Mouse (Mus musculus): Measurements from ENCODE around the gene Sec31a. TPM values are rescaled to one million over a fixed set of nuclear protein-coding genes. Genes with fewer than 3 reads are reported as not detected.

Gene Sec31a
- total and polyA plus RNA-seq, 3 experiments, result 69.5 to 173 (median 132) TPM

DNA sequence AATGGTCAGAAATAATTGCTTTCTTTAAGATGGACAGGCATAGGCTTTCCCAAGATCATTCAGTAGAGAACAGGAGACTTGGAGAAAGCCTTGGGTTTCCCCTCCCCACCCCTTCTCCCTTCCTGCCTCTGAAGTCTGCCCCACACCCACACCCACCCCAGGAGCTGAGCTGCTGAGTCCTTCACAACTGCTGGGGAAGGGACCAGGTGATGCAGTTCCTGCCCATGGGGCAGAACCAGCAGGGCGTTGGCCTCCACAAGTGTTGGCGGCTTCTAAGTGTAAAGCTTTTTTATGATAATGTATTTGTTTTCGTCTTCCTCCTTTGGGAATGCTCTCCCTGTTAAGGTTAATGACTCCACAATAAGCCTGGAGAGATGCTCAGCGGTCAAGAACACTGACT lies 78.2 kb downstream of the Sec31a start:
- ATAC-seq (ENCODE audit: extremely low read depth, insufficient number of reproducible peaks, low FRiP score, poor library complexity, severe bottlenecking), result no peak

DNA sequence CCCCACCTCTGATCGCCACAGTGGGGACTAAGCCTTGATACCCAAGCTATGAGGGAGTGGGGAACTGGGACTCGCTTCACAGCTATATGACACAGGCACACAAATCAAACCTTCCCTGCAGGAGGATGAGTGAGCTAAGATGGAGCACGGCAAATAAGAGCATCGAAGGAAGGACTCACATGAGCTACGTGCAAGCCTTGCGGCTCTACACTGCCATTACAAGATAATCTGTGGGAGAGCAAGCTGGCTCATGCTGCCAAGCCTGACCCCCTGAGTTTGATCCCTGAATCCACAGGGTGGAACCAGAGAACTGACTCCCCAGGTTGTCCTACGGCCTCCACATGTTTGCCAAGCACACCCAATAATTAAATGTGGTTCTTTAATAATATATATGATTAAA lies 79.2 kb downstream of the Sec31a start:
- H3K4me1 ChIP-seq (ENCODE audit: insufficient read depth, low read depth, low read length), result no peaks in the 10 kb centered on the region
- no peaks in the 10 kb centered on the region for H3K9me3 ChIP-seq (replicated peaks)
- DNase-seq (ENCODE audit: low spot score) (no peak), ATAC-seq (ENCODE audit: extremely low read depth, insufficient number of reproducible peaks, low FRiP score, poor library complexity, severe bottlenecking) (no peak)
- H3K4me3 ChIP-seq (ENCODE audit: low read depth, low read length), result no peak overlapping the region
- H3K27me3 ChIP-seq (ENCODE audit: insufficient read depth, low read length), result no peaks in the 10 kb centered on the region
- no peaks in the 10 kb centered on the region for H3K36me3 ChIP-seq (replicated peaks)
- TF ChIP-seq GATA1 (IDR thresholded peaks at IDR 0.05; ENCODE audit: borderline replicate concordance, low read length) (no peak), POLR2AphosphoS5 (IDR thresholded peaks at IDR 0.05; ENCODE audit: insufficient replicate concordance, low read depth, low read length) (no peak), TAL1 (conservative IDR thresholded peaks at IDR 0.05; ENCODE audit: low read depth, low read length) (no peak), CTCF (IDR thresholded peaks at IDR 0.05; ENCODE audit: low read depth, low read length) (no peak), GATA2 (IDR thresholded peaks at IDR 0.05; ENCODE audit: borderline replicate concordance, low read depth, low read length) (no peak)

More for the DNA sequence above, 78.2 kb downstream of the Sec31a start:
- H3K4me1 ChIP-seq (ENCODE audit: insufficient read depth, low read depth, low read length), result no peaks in the 10 kb centered on the region
- no peaks in the 10 kb centered on the region for H3K9me3 ChIP-seq (replicated peaks)
- TF ChIP-seq CTCF (IDR thresholded peaks at IDR 0.05; ENCODE audit: low read depth, low read length) (no peak), GATA1 (IDR thresholded peaks at IDR 0.05; ENCODE audit: borderline replicate concordance, low read length) (no peak), POLR2AphosphoS5 (IDR thresholded peaks at IDR 0.05; ENCODE audit: insufficient replicate concordance, low read depth, low read length) (no peak), TAL1 (conservative IDR thresholded peaks at IDR 0.05; ENCODE audit: low read depth, low read length) (no peak), GATA2 (IDR thresholded peaks at IDR 0.05; ENCODE audit: borderline replicate concordance, low read depth, low read length) (no peak)
- H3K36me3 ChIP-seq (replicated peaks), result no peaks in the 10 kb centered on the region
- H3K4me3 ChIP-seq (ENCODE audit: low read depth, low read length), result no peak overlapping the region
- DNase-seq (ENCODE audit: low spot score), result no peak
- H3K27me3 ChIP-seq (ENCODE audit: insufficient read depth, low read length), result no peaks in the 10 kb centered on the region

DNA sequence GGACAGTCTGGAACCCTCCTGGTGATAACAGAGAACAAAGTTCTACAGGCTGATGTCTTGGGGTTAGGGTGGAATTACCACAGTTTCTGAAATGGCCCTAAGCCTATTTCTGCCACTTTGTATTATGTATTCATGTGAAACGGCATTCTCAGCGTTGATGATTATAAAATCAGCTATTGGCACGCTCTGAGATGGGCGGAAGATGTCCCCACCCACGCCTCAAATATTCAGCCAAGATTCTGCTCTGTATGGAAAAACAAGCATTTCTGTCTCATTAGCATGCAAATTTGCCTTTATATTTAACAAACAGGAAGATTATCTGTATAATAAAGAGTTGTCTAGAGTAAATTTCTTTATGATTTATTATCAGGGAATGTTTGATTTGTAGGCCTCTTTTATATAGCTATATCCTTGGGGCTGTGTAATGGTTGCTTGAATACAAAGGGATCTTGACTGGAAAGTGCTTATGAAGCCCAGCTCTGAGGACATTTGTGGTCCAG lies 80.4 kb downstream of the Sec31a start:
- DNase-seq (ENCODE audit: low spot score), result no peak

DNA sequence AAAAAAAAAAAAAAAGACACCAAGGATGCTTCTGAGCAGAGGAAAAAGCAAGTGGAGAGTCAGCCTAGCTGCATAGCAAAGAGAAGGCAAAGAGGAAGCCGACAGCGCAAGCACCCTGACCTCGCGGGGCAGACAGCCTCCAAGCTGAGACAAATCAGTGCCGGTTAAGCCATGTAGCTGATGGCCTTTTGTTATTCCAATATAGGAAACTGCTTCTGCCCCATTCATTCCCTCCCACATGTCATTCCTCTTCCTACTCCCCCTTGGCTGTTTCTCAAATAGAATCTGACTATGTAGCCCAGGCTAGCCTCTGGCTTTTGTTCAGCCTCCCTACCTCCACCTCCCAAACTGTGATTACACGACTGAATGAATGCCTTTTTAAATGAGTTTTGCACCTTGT lies 81.3 kb downstream of the Sec31a start:
- H3K4me3 ChIP-seq (ENCODE audit: low read depth, low read length), result no peak overlapping the region
- no peak for TF ChIP-seq GATA1 (IDR thresholded peaks at IDR 0.05; ENCODE audit: borderline replicate concordance, low read length)
- no peak for TF ChIP-seq CTCF (IDR thresholded peaks at IDR 0.05; ENCODE audit: low read depth, low read length)
- TF ChIP-seq TAL1 (conservative IDR thresholded peaks at IDR 0.05; ENCODE audit: low read depth, low read length), result no peak
- no peak for TF ChIP-seq POLR2AphosphoS5 (IDR thresholded peaks at IDR 0.05; ENCODE audit: insufficient replicate concordance, low read depth, low read length)
- TF ChIP-seq GATA2 (IDR thresholded peaks at IDR 0.05; ENCODE audit: borderline replicate concordance, low read depth, low read length), result no peak
- ATAC-seq (ENCODE audit: extremely low read depth, insufficient number of reproducible peaks, low FRiP score, poor library complexity, severe bottlenecking) (no peak), DNase-seq (ENCODE audit: low spot score) (no peak)
- H3K9me3 ChIP-seq (replicated peaks), result no peaks in the 10 kb centered on the region
- H3K4me1 ChIP-seq (ENCODE audit: insufficient read depth, low read depth, low read length), result no peaks in the 10 kb centered on the region
- no peaks in the 10 kb centered on the region for H3K27me3 ChIP-seq (ENCODE audit: insufficient read depth, low read length)
- no peaks in the 10 kb centered on the region for H3K36me3 ChIP-seq (replicated peaks)

More for the DNA sequence above, 80.4 kb downstream of the Sec31a start:
- Histone ChIP-seq H3K4me1 (ENCODE audit: insufficient read depth, low read depth, low read length) (no peaks in the 10 kb centered on the region), H3K36me3 (replicated peaks) (no peaks in the 10 kb centered on the region), H3K27me3 (ENCODE audit: insufficient read depth, low read length) (no peaks in the 10 kb centered on the region), H3K9me3 (replicated peaks) (no peaks in the 10 kb centered on the region), H3K4me3 (ENCODE audit: low read depth, low read length) (no peak overlapping the region)
- no peak for TF ChIP-seq GATA2 (IDR thresholded peaks at IDR 0.05; ENCODE audit: borderline replicate concordance, low read depth, low read length)
- TF ChIP-seq POLR2AphosphoS5 (IDR thresholded peaks at IDR 0.05; ENCODE audit: insufficient replicate concordance, low read depth, low read length), result no peak
- no peak for TF ChIP-seq GATA1 (IDR thresholded peaks at IDR 0.05; ENCODE audit: borderline replicate concordance, low read length)
- TF ChIP-seq TAL1 (conservative IDR thresholded peaks at IDR 0.05; ENCODE audit: low read depth, low read length), result no peak
- TF ChIP-seq CTCF (IDR thresholded peaks at IDR 0.05; ENCODE audit: low read depth, low read length), result no peak
- ATAC-seq (ENCODE audit: extremely low read depth, insufficient number of reproducible peaks, low FRiP score, poor library complexity, severe bottlenecking), result no peak

DNA sequence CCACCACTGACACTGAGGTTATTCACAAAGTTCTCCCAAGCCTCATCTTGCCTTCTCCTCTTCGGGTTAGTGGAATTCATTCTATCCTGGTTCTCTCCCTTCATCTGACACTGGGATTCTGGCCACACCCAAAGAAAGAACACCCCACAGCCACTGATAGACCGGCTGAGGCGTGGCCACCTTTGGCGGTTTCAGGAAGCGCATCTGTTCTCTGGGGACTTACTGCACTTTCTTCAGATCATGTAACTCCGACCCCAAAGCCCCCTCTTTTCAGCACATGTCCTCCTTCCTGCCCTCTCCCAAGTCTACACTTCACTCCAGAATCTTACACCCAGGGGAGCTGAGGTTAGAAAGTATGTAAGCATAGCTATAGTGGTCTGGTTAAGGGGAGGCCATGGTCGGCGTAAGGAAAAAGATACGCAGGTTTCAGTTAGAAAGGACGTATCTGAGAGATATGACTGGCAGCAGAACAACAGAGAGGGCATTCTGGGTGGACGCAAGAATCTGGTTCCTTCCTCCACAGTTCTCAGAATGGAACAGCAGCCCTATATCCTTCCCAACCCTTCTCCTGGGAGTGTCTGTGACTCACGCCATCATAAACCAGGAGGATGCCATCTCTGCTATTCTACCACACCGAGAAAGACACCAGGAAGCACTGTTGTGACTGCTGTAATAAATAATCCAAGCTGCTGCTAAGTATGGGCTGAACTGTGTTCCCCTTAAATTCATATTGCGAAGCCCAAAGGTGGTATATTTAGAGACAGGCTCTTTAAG lies 82.2 kb downstream of the Sec31a start:
- DNase-seq (ENCODE audit: low spot score) (no peak), ATAC-seq (ENCODE audit: extremely low read depth, insufficient number of reproducible peaks, low FRiP score, poor library complexity, severe bottlenecking) (no peak)
- no peak for TF ChIP-seq CTCF (IDR thresholded peaks at IDR 0.05; ENCODE audit: low read depth, low read length)
- TF ChIP-seq POLR2AphosphoS5 (IDR thresholded peaks at IDR 0.05; ENCODE audit: insufficient replicate concordance, low read depth, low read length), result no peak
- no peak for TF ChIP-seq GATA1 (IDR thresholded peaks at IDR 0.05; ENCODE audit: borderline replicate concordance, low read length)
- no peak for TF ChIP-seq TAL1 (conservative IDR thresholded peaks at IDR 0.05; ENCODE audit: low read depth, low read length)
- TF ChIP-seq GATA2 (IDR thresholded peaks at IDR 0.05; ENCODE audit: borderline replicate concordance, low read depth, low read length), result no peak
- Histone ChIP-seq H3K9me3 (replicated peaks) (no peaks in the 10 kb centered on the region), H3K27me3 (ENCODE audit: insufficient read depth, low read length) (no peaks in the 10 kb centered on the region), H3K36me3 (replicated peaks) (no peaks in the 10 kb centered on the region), H3K4me3 (ENCODE audit: low read depth, low read length) (no peak overlapping the region), H3K4me1 (ENCODE audit: insufficient read depth, low read depth, low read length) (no peaks in the 10 kb centered on the region)

DNA sequence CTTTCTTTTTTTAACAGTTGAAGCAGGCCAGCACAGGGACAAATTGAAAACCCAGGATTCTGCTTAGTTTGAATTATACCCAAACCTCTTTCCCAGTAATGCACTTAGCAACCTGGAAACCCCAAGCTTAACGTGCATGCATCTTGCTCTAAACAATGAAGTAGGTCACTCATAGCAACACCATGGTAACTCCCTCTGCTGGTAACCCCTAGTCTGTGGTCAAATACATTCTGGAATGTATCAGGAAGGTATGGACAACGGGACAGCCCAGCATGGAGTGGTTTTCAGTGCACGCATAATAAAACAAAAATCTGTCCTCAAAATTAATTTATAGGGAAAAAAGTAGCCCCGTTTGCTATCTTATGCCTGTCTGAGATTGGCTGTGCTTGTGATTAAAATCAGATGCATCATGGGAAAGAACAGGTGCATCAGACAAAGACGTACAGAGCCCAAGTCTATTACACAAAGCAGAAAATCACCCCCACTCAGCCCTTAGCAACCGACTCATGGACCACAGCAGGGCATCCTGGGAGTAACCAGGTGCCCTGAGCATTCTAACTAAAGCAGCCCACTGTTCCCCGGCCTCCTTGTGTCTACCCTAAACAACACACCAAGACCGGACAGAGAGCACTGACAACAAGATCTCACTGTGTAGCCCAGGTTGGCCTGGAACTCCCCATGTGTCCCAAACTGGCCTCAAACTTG lies 83.6 kb downstream of the Sec31a start:
- Histone ChIP-seq H3K9me3 (replicated peaks) (no peaks in the 10 kb centered on the region), H3K27me3 (ENCODE audit: insufficient read depth, low read length) (no peaks in the 10 kb centered on the region), H3K4me1 (ENCODE audit: insufficient read depth, low read depth, low read length) (no peaks in the 10 kb centered on the region), H3K4me3 (ENCODE audit: low read depth, low read length) (no peak overlapping the region), H3K36me3 (replicated peaks) (no peaks in the 10 kb centered on the region)
- TF ChIP-seq POLR2AphosphoS5 (IDR thresholded peaks at IDR 0.05; ENCODE audit: insufficient replicate concordance, low read depth, low read length) (no peak), TAL1 (conservative IDR thresholded peaks at IDR 0.05; ENCODE audit: low read depth, low read length) (no peak), GATA1 (IDR thresholded peaks at IDR 0.05; ENCODE audit: borderline replicate concordance, low read length) (no peak), GATA2 (IDR thresholded peaks at IDR 0.05; ENCODE audit: borderline replicate concordance, low read depth, low read length) (no peak), CTCF (IDR thresholded peaks at IDR 0.05; ENCODE audit: low read depth, low read length) (no peak)
- DNase-seq (ENCODE audit: low spot score), result no peak
- no peak for ATAC-seq (ENCODE audit: extremely low read depth, insufficient number of reproducible peaks, low FRiP score, poor library complexity, severe bottlenecking)
